Mouse (Mus musculus) kidney, postnatal 0 days (tissue): ENCODE measurements around the gene Cnnm3. TPM values are rescaled to one million over a fixed set of nuclear protein-coding genes. Genes with fewer than 3 reads are reported as not detected.

Experiments
- ATAC-seq: fragments of 200-750 bp; cut with Nextera tagmentation; replicated peaks from 2 replicates; pipeline ENCODE4 v1.8.0; 2017; ENCODE audit warnings: low read depth, moderate number of reproducible peaks, moderate TSS enrichment, moderate library complexity; ENCODE audit not compliant: low FRiP score
- DNase-seq: peaks from one replicate; pipeline ENCODE4 v3.0.0-alpha.2; 2016; ENCODE audit warnings: low spot score
- H3K27ac ChIP-seq: fragments of 300-500 bp; sonication (generic); 2 replicates; pipeline ENCODE4 v1.5.1; 2014; ENCODE audit warnings: mild to moderate bottlenecking
- H3K27me3 ChIP-seq: fragments of 300-500 bp; sonication (generic); 2 replicates; pipeline ENCODE4 v1.6.1; 2014; ENCODE audit warnings: low read length, mixed read lengths; ENCODE audit not compliant: insufficient read depth
- H3K36me3 ChIP-seq: fragments of 300-500 bp; sonication (generic); 2 replicates; pipeline ENCODE4 v1.6.1; 2014; ENCODE audit warnings: low read length, mixed read lengths; ENCODE audit not compliant: insufficient read depth
- H3K4me1 ChIP-seq: fragments of 300-500 bp; sonication (generic); replicated peaks from 2 replicates; pipeline ENCODE4 v1.6.1; 2014; ENCODE audit warnings: antibody characterized with exemption, low read length, mixed read lengths; ENCODE audit not compliant: insufficient read depth
- H3K4me2 ChIP-seq: fragments of 300-500 bp; sonication (generic); 2 replicates; pipeline ENCODE4 v1.6.1; 2014; ENCODE audit warnings: mild to moderate bottlenecking, low read length, moderate library complexity, mixed read lengths
- H3K4me3 ChIP-seq: fragments of 300-500 bp; sonication (generic); replicated peaks from 2 replicates; pipeline ENCODE4 v1.5.1; 2014; ENCODE audit warnings: low read depth, low read length
- H3K9ac ChIP-seq: fragments of 300-500 bp; sonication (generic); 2 replicates; pipeline ENCODE4 v1.6.1; 2014; ENCODE audit warnings: low read depth, low read length
- H3K9me3 ChIP-seq: fragments of 300-500 bp; sonication (generic); replicated peaks from 2 replicates; pipeline ENCODE4 v1.6.1; 2016; ENCODE audit warnings: low read length, inconsistent platforms, mixed read lengths
- CTCF ChIP-seq: IDR thresholded peaks from 2 replicates; pipeline ENCODE4 v1.5.1; 2016; ENCODE audit warnings: antibody characterized with exemption, low read depth, mild to moderate bottlenecking, moderate library complexity
- WGBS: fragments of 180-500 bp; shearing (Covaris S2); extraction: QIAGEN DNeasy Blood & Tissue Kit; methylation state at CpG from one replicate; pipeline ENCODE4 v1.1.7; 2014; 5-methylcytosine and 5-hydroxymethylcytosine counted together
- polyA plus RNA-seq: library from polyadenylated mRNA; unstranded; fragments of >200 nt; fragmentation: Nextera tagmentation; extraction: Ambion mirVana; gene quantifications from 2 replicates; pipeline ENCODE4 v1.2.1, GENCODE M21; 2015

The Cnnm3 gene
- polyA plus RNA-seq, 1 experiment from 2014 or later: 3.4 TPM

DNA sequence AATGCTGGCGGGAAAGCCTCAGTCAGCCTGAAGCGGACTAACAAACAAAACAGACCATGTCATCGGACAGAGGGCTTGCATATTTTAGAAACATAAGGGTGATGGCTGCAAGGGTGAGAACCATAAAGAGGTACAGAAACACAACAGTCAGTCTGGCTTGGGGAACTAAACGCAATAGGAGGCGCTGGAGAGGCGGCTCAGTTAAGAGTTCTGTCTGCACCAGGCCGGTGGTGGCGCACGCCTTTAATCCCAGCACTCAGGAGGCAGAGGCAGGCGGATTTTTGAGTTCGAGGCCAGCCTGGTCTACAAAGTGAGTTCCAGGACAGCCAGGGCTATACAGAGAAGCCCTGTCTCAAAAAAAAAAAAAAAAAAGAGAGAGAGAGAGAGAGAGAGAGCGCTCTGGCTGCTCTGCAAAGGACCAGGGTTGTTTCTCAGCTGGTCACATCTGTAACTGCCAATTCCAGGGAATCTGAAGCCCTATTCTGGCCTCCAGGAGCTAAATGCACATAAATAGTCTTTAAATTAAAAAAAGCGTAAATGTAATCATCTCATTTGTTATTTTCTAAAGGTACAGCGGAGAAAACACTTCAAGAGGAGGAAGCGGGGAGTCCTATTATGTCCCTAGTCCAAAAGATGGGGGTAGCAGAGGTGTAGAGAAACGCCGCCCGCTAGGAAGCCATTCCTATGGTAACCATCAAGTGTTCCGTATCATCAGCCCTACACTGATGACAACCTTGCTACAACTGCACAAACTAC lies 34.4 kb downstream of the Cnnm3 start:
- H3K9ac ChIP-seq: peak overlapping the region; percentile 57; the same call in 1 of the 2 replicates
- peak overlapping the region; percentile 56 for H3K4me3 ChIP-seq
- ATAC-seq: no peak
- DNase-seq: no peak
- no peaks in the 10 kb centered on the region for H3K9me3 ChIP-seq
- TF ChIP-seq CTCF: peak; percentile 20; the same call in 1 of the 2 replicates
- H3K4me1 ChIP-seq: peaks cover 11% of the 10 kb centered on the region
- no peaks in the 10 kb centered on the region for H3K27me3 ChIP-seq
- 73% methylated on average over 19 of the region's 19 CpGs for WGBS
- peak overlapping the region; percentile 58 for H3K4me2 ChIP-seq
- peaks cover 29% of the 10 kb centered on the region for H3K36me3 ChIP-seq
- 0 out of 2 replicates have a peak overlapping the region, but pooled peaks have one; percentile 32 for H3K27ac ChIP-seq

- peak within 1 kb of the TSS; percentile 56 for H3K4me3 ChIP-seq
- H3K4me1 ChIP-seq: peaks cover 11% of the 10 kb centered on the region
Observed at GRCm38 (mm10) chr1:36546888-36547471, 35.3 kb downstream of the Cnnm3 start, which contains the start of gene Ankrd39. Gene Ankrd39 (minus strand): TSS chr1:36547445.

DNA sequence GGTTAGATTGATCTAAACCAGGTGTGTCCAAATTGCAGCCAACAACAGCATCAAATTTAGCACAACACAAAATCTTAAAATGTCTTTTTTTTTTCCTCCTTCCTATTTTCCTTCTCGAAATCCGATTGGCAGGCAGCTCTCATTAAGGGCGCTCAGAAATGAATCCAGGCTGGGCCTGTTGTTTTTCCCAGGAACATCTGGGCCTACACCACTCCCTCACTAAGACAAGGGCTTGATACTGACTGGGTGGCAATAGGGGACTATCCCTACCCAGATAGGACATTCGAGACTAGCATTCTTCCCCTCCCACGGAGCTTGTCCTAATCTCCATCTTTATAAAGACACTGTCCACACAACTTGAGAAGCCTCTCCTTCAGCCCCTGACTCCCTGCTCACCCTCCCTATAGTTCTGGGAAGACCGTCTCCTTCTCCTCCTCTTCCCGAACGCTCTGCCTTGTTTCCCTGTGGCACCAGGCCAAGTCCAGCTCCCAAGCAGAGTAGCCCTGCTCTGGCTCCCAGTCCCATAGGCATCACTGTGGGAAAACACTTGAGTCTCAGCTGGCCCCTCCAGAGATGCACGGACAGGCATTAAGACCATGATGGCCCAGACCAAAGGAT lies 36.4 kb downstream of the Cnnm3 start:
- no peak overlapping the region for H3K4me2 ChIP-seq
- 28% methylated on average over 9 of the region's 9 CpGs for WGBS
- no peak overlapping the region for H3K9ac ChIP-seq
- peaks cover 43% of the 10 kb centered on the region for H3K36me3 ChIP-seq
- DNase-seq: peak; percentile 63
- peak overlapping the region; percentile 0; the same call in 1 of the 2 replicates for H3K27ac ChIP-seq
- H3K4me3 ChIP-seq: no peak overlapping the region
- no peaks in the 10 kb centered on the region for H3K9me3 ChIP-seq
- TF ChIP-seq CTCF: no peak
- H3K4me1 ChIP-seq: peaks cover 11% of the 10 kb centered on the region
- ATAC-seq: no peak
- no peaks in the 10 kb centered on the region for H3K27me3 ChIP-seq

More at GRCm38 (mm10) chr1:36546888-36547471, 35.3 kb downstream of the Cnnm3 start, which contains the start of gene Ankrd39:
- H3K27ac ChIP-seq: peak within 1 kb of the TSS; percentile 43; the same call in 1 of the 2 replicates
- peaks cover 34% of the 10 kb centered on the region for H3K36me3 ChIP-seq
- peak within 1 kb of the TSS; percentile 58 for H3K4me2 ChIP-seq
- ATAC-seq (peak; percentile 96), DNase-seq (peak; percentile 100)
- H3K9me3 ChIP-seq: no peaks in the 10 kb centered on the region
- TF ChIP-seq CTCF: peak; percentile 100
- H3K9ac ChIP-seq: peak within 1 kb of the TSS; percentile 57
- no peaks in the 10 kb centered on the region for H3K27me3 ChIP-seq
- WGBS: under 1% methylated on average over 43 of the region's 43 CpGs

DNA sequence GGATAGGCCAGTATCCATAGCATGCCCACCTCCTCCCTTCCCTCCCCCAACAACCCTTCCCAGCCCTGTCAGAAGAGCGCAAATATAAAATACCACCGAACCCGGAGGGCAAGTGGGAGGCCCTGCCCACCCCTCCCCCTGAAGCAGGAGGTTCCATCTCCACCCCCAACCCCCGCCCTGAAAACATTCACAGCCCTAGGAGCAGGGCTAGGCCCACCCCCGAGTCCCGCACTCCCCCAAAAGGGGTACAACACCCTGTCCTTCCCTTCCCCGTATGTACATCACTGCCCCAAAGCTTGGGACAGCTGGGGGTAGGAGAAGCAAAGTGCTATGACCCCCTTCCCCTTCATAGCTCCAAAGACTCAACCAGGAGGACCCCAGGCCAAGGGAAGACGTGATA lies 37.1 kb downstream of the Cnnm3 start:
- ATAC-seq (no peak), DNase-seq (no peak)
- Histone ChIP-seq H3K36me3 (peaks cover 49% of the 10 kb centered on the region), H3K27ac (no peak overlapping the region), H3K9ac (no peak overlapping the region), H3K4me2 (no peak overlapping the region), H3K4me3 (no peak overlapping the region), H3K4me1 (peaks cover 11% of the 10 kb centered on the region), H3K9me3 (no peaks in the 10 kb centered on the region), H3K27me3 (no peaks in the 10 kb centered on the region)
- TF ChIP-seq CTCF: no peak
- 37% methylated on average over 8 of the region's 8 CpGs for WGBS

- H3K4me1 ChIP-seq: peaks cover 17% of the 10 kb centered on the region
Observed at GRCm38 (mm10) chr1:36549491-36549890, 37.8 kb downstream of the Cnnm3 start.

More at GRCm38 (mm10) chr1:36549491-36549890, 37.8 kb downstream of the Cnnm3 start:
- H3K27me3 ChIP-seq: no peaks in the 10 kb centered on the region
- WGBS: 54% methylated on average over 18 of the region's 18 CpGs
- no peak for DNase-seq
- no peak overlapping the region for H3K27ac ChIP-seq
- no peak overlapping the region for H3K4me2 ChIP-seq
- H3K36me3 ChIP-seq: peaks cover 52% of the 10 kb centered on the region
- H3K9me3 ChIP-seq: no peaks in the 10 kb centered on the region
- H3K4me3 ChIP-seq: no peak overlapping the region
- no peak overlapping the region for H3K9ac ChIP-seq
- no peak for ATAC-seq
- TF ChIP-seq CTCF: no peak
